Mouse (Mus musculus) limb, embryonic 15.5 days (tissue): ENCODE measurements at regions not wholly inside any gene's neighbourhood (a gene's known extent, or its start where the extent isn't known, plus 50 kb on each side); places are given as distances from the start of the nearest gene placed in this dataset.

Experiments
- ATAC-seq: fragments of 200-750 bp; cut with Nextera tagmentation; 2 replicates; pipeline ENCODE4 v1.8.0; 2017; ENCODE audit warnings: low read depth, moderate TSS enrichment; ENCODE audit not compliant: insufficient number of reproducible peaks, low FRiP score, low TSS enrichment
- H3K27ac ChIP-seq: fragments of 300-500 bp; sonication (generic); 2 replicates; pipeline ENCODE4 v1.5.1; 2015; ENCODE audit warnings: moderate library complexity, mild to moderate bottlenecking, inconsistent platforms
- H3K27me3 ChIP-seq: fragments of 300-500 bp; sonication (generic); 2 replicates; pipeline ENCODE4 v1.6.1; 2015; ENCODE audit warnings: inconsistent platforms
- H3K36me3 ChIP-seq: fragments of 300-500 bp; sonication (generic); 2 replicates; pipeline ENCODE4 v1.6.1; 2015; ENCODE audit warnings: inconsistent platforms
- H3K4me1 ChIP-seq: fragments of 300-500 bp; sonication (generic); 2 replicates; pipeline ENCODE4 v1.6.1; 2015; ENCODE audit warnings: inconsistent platforms
- H3K4me2 ChIP-seq: fragments of 300-500 bp; sonication (generic); 2 replicates; pipeline ENCODE4 v1.6.1; 2015; ENCODE audit warnings: mild to moderate bottlenecking, inconsistent platforms
- H3K4me3 ChIP-seq: fragments of 300-500 bp; sonication (generic); 2 replicates; pipeline ENCODE4 v1.5.1; 2015; ENCODE audit warnings: mild to moderate bottlenecking, inconsistent platforms
- H3K9ac ChIP-seq: fragments of 300-500 bp; sonication (generic); 2 replicates; pipeline ENCODE4 v1.6.1; 2015; ENCODE audit warnings: inconsistent platforms
- H3K9me3 ChIP-seq: fragments of 300-500 bp; sonication (generic); 2 replicates; pipeline ENCODE4 v1.6.1; 2016; ENCODE audit warnings: inconsistent platforms
- WGBS: fragments of 180-500 bp; shearing (Covaris S2); methylation state at CpG from one replicate; pipeline ENCODE4 v1.1.7; 2015; 5-methylcytosine and 5-hydroxymethylcytosine counted together

GRCm38 (mm10) chr8:30916184-30916751 lies 2512.2 kb upstream of the 5930422O12Rik start:
- 8% methylated on average over 12 of the region's 12 CpGs for WGBS
- Histone ChIP-seq H3K36me3 (no peaks in the 10 kb centered on the region), H3K4me2 (peak overlapping the region; percentile 62), H3K4me1 (peaks cover 4% of the 10 kb centered on the region; the same call in 1 of the 2 replicates), H3K27me3 (no peaks in the 10 kb centered on the region), H3K9me3 (no peaks in the 10 kb centered on the region), H3K4me3 (peak overlapping the region; percentile 39), H3K9ac (no peak overlapping the region), H3K27ac (no peak overlapping the region)
- no peak for ATAC-seq

DNA sequence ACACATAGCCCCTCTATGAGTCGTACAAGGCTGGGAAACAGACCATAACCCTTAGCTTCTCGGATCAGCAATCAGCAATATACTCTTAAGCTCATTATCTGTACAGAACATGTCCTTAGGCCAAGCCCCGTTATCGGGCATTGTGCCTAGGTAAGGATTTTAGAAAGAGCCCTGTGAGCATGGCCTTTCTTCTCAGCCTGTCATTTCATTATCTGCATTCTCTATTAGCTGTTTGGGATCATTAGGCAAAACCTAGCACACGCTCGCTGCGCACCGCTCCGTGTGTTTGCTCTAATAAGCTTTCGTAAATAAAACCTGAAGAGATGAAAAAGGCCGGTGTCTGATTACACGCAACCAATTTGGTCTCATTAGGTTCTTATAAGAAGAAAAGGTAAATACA lies 2507.1 kb upstream of the 5930422O12Rik start:
- H3K9ac ChIP-seq = no peak overlapping the region
- no peak overlapping the region for H3K4me3 ChIP-seq
- ATAC-seq = no peak
- H3K36me3 ChIP-seq = no peaks in the 10 kb centered on the region
- no peaks in the 10 kb centered on the region for H3K9me3 ChIP-seq
- H3K4me2 ChIP-seq = no peak overlapping the region
- WGBS = 68% methylated on average over 12 of the region's 12 CpGs
- H3K27ac ChIP-seq = no peak overlapping the region
- no peaks in the 10 kb centered on the region for H3K4me1 ChIP-seq
- peaks cover 4% of the 10 kb centered on the region; the same call in 1 of the 2 replicates for H3K27me3 ChIP-seq

DNA sequence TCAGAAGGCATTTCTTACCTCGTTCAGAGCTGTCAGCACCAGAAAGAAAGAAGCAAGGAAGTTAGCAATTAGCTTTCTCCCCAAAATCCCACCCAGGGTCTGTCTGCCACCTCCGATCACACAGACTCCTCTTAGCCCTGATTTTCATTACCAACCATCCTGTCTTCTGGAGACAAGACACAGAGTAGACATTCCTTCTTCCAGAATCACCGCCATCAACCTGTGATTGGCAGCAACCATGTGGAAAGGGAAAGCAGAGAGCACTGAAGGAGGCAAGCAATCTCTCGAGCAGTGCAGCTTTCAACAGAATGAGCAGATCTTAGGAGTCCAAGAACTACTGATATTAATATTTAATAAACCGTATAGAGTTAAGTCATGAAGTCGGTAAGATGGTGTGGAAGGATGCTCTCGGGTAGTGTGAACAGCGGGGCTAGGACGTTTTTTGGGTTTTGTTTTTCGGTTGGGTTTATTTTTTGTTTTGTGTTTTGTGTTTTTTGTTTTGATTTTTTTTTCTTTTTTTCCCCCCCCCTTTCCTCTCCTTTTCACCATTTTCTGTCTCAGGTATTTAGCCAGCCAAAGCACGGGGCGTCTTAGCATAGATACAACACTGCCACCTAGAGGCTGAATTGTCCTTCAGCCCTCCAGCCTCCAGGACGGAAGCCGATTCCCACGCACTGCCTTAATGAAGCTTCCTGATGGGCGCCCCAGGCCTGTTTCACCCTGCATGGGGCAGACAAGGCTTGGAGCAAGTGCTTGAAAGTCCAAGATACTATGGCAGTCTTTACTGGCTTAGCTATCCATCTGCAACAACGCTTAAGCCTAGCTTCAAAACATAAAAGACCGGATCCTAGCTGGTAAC lies 2505.0 kb upstream of the 5930422O12Rik start:
- Histone ChIP-seq H3K9me3 (no peaks in the 10 kb centered on the region), H3K36me3 (no peaks in the 10 kb centered on the region), H3K4me3 (no peak overlapping the region), H3K4me2 (0 out of 2 replicates have a peak overlapping the region, but pooled peaks have one; percentile 26), H3K27ac (no peak overlapping the region), H3K9ac (no peak overlapping the region), H3K4me1 (no peaks in the 10 kb centered on the region), H3K27me3 (peaks cover 4% of the 10 kb centered on the region; the same call in 1 of the 2 replicates)
- no peak for ATAC-seq
- 32% methylated on average over 18 of the region's 18 CpGs for WGBS

DNA sequence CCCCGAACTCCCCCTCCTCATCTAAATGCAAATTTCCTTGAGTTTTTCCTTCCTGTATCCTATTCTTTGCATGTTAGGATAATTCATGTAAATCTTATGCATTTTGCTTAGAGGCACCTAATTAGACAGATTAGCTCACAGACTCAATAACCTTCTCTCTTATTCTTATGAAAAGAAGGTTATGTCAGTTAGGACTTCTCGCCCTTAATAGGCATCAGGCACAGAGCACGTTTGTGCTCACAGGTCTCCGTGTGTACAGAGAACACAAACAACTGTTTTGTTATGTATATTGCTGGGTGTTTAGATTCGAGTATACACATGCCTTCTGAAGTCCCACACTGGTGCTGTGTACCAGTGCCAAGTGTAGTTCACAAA lies 2504.4 kb upstream of the 5930422O12Rik start:
- Histone ChIP-seq H3K27ac (no peak overlapping the region), H3K9ac (no peak overlapping the region), H3K9me3 (no peaks in the 10 kb centered on the region), H3K4me3 (no peak overlapping the region), H3K27me3 (peaks cover 4% of the 10 kb centered on the region; the same call in 1 of the 2 replicates), H3K4me2 (0 out of 2 replicates have a peak overlapping the region, but pooled peaks have one; percentile 26), H3K36me3 (no peaks in the 10 kb centered on the region), H3K4me1 (no peaks in the 10 kb centered on the region)
- 38% methylated on average over 5 of the region's 5 CpGs for WGBS
- no peak for ATAC-seq

DNA sequence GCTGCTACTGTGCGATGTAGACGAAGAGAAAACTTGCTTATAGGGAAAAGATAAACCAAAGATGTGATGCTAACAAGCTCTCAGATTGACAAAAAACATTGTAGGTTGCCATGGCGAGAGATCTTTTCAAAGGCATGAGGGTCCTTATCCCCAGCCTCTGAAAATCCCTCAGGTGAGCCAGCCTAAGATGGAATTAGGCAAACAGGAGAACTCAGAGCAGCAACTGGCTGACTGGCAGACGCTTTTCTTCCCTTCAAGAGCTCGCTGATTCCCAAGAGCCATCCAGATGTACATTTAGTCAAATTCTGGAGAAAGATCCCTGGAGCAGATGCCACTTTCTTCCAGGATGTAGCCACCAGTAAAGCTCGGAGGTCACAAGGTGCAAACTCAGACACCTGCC lies 2503.9 kb upstream of the 5930422O12Rik start:
- Histone ChIP-seq H3K4me1 (no peaks in the 10 kb centered on the region), H3K9ac (no peak overlapping the region), H3K27ac (no peak overlapping the region), H3K4me2 (no peak overlapping the region), H3K27me3 (peaks cover 4% of the 10 kb centered on the region; the same call in 1 of the 2 replicates), H3K9me3 (no peaks in the 10 kb centered on the region), H3K36me3 (no peaks in the 10 kb centered on the region), H3K4me3 (no peak overlapping the region)
- ATAC-seq = no peak
- WGBS = 67% methylated on average over 6 of the region's 6 CpGs

GRCm38 (mm10) chr8:30937449-30938075 lies 2490.9 kb upstream of the 5930422O12Rik start:
- H3K27ac ChIP-seq = no peak overlapping the region
- no peaks in the 10 kb centered on the region for H3K36me3 ChIP-seq
- H3K4me2 ChIP-seq = no peak overlapping the region
- peaks cover 9% of the 10 kb centered on the region; the same call in 1 of the 2 replicates for H3K4me1 ChIP-seq
- no peak overlapping the region for H3K9ac ChIP-seq
- no peak for ATAC-seq
- H3K4me3 ChIP-seq = no peak overlapping the region
- H3K9me3 ChIP-seq = no peaks in the 10 kb centered on the region
- 82% methylated on average over 4 of the region's 4 CpGs for WGBS
- no peaks in the 10 kb centered on the region for H3K27me3 ChIP-seq

GRCm38 (mm10) chr8:30940901-30941300 lies 2487.6 kb upstream of the 5930422O12Rik start:
- no peak for ATAC-seq
- Histone ChIP-seq H3K4me3 (no peak overlapping the region), H3K9me3 (no peaks in the 10 kb centered on the region), H3K4me1 (peaks cover 9% of the 10 kb centered on the region; the same call in 1 of the 2 replicates), H3K9ac (no peak overlapping the region), H3K27me3 (no peaks in the 10 kb centered on the region), H3K4me2 (no peak overlapping the region), H3K36me3 (no peaks in the 10 kb centered on the region), H3K27ac (0 out of 2 replicates have a peak overlapping the region, but pooled peaks have one; percentile 34)
- 20% methylated on average over 4 of the region's 4 CpGs for WGBS

DNA sequence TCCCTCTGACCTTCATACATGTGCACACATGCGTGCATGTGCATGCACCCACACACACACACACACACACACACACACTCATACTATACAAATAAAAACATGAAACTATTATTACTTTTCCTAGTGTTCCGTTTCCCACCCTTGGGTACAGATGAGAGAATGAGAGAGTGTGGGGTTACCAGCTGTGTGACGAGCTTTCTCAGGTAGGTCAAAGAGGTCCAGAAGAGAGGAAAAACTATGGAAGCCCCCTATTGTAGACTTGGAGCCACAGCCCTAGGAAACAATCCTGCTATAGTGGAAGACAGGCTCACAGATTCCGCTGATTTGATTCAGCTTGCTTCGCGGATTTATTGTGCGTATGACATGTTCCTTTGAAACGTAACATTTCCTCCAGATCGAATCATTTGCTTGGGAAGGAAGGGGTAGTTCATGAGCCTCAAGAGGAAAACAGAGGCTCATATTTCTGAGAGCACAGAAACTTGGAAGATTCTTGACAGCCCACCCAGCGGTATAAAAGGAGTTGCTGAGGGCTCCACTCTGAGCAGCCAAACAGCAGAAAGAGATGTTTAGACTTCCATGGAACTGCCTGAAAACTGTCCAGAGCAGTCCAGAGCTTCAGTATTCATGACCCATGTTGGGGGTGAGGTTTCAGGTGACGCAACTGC lies 2486.9 kb upstream of the 5930422O12Rik start:
- ATAC-seq = peak; percentile 40; the same call in 1 of the 2 replicates
- H3K9me3 ChIP-seq = no peaks in the 10 kb centered on the region
- H3K4me2 ChIP-seq = no peak overlapping the region
- no peaks in the 10 kb centered on the region for H3K27me3 ChIP-seq
- H3K9ac ChIP-seq = no peak overlapping the region
- peak overlapping the region; percentile 34; the same call in 1 of the 2 replicates for H3K27ac ChIP-seq
- peaks cover 9% of the 10 kb centered on the region; the same call in 1 of the 2 replicates for H3K4me1 ChIP-seq
- no peaks in the 10 kb centered on the region for H3K36me3 ChIP-seq
- 48% methylated on average over 11 of the region's 11 CpGs for WGBS
- no peak overlapping the region for H3K4me3 ChIP-seq

DNA sequence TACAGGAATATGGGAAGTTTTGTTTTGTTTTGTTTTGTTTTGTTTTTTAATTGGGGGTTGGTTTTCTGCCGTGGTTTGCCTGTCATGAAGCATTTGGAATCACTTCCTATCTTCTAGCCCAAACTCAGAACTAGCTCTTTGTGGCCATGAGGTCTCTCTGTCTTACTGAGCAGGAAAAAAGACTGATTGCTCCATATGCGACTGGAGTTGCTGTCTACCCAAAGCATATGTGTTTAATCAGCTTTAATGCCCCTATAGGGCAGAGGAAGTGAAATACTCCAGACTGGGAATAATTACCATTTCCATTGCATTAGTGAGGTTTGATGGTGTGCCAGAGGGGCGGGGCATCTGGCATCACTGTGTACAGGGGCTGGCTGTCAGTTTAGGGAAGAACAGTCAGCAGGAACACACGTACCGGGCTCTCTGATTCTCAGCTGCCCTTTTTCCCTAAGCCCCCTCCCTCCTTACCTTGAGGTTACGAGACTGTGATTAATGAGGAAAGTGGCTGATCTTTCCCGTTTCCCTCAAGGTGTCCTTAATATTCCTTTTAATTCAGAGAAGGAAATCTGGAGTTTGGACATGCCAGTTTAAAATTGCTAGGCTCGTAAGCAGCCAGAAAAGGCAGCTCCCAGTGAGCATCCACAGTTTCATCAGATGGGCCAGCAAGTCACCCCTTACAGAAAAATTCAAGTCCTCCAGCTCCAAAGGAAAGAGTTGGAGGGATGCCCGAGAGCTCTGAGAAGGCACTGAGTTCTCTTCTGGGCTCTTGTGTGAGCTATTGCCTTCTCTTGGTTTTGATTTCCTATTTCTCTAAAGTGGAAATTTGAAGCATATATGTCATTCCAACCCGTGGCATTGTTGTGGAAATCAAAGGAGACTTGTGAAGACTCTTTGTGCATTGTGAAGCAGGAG lies 2482.1 kb upstream of the 5930422O12Rik start:
- Histone ChIP-seq H3K27ac (no peak overlapping the region), H3K27me3 (no peaks in the 10 kb centered on the region), H3K4me1 (peaks cover 6% of the 10 kb centered on the region; the same call in 1 of the 2 replicates), H3K9ac (no peak overlapping the region), H3K4me3 (no peak overlapping the region), H3K36me3 (no peaks in the 10 kb centered on the region), H3K4me2 (no peak overlapping the region), H3K9me3 (no peaks in the 10 kb centered on the region)
- WGBS = 31% methylated on average over 10 of the region's 10 CpGs
- ATAC-seq = peak; percentile 79; the same call in 1 of the 2 replicates

DNA sequence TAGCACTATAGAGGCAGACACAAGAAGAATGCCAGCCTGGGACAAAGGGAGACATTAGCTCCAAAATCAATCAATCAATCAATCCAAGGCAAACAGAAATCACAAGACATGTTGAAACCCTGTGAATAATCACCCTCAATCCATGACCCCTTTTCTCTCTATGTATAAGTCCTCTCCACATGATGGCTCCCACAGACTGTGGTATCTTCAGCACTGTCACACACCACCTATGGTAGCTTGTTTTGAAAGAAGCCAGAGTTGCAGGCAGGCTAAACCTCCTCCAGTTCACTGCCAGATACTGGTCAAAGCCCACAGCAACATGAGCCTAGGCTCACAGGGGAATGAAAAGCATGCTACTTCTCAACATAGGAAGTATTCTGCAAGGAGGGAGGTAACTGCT lies 2475.7 kb upstream of the 5930422O12Rik start:
- Histone ChIP-seq H3K4me3 (no peak overlapping the region), H3K27ac (no peak overlapping the region), H3K9ac (no peak overlapping the region), H3K27me3 (no peaks in the 10 kb centered on the region), H3K4me2 (no peak overlapping the region), H3K36me3 (no peaks in the 10 kb centered on the region), H3K4me1 (no peaks in the 10 kb centered on the region), H3K9me3 (no peaks in the 10 kb centered on the region)
- no peak for ATAC-seq
